Mouse (Mus musculus) cerebellum, postnatal 25 days (tissue): ENCODE results near the gene Hoxc11.

ENCODE experiments used
- DNase-seq, 2 experiments: peaks; one replicate each; pipeline ENCODE4 v3.0.0; 2021; ENCODE audit warnings: mixed read lengths in 2 of 2

The Hoxc11 gene

DNA sequence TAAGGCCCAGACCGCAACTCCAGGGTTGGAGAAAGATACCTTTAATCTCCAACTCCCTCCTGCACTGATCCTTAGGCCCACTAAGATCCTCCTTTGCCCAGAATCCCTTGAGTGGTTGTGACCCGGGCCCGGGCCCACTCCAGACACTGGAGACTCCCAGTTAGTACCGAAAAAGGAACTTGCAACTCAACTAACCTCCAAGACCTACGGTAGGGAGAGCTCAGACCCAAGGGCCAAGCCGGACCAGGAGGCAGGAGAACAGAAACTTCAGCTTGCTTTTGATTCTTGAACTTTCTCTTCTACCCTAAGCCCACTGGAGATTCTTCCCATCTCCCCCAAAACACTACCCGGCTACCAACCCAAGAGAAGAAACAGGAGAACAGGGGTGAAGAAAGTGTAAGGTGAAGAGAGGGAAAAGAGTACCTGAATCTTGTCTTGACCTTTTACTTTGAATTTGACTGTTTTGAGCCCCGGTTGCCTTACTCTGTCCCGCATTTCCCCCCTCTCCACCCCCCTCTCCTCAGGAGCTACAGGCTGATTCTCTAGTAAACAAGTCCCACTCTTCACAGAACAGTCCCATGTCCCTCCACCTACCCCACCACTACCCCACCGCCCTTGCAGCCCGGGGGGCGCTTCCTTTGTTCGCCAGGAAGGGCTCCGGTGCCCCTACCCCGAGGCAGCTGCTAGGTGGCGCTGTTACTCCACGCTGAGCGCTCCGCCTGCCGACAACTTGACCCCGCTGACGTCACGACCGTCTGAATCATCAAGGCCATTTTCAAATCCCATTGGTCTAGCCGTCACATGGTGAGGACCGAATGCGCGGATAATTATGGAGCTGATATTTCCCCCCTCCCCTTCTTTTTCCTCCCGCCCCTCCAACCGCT is 11.9 kb downstream of the Hoxc11 start:
- peak in 1 of 2 experiments; percentile 44 for DNase-seq

DNA sequence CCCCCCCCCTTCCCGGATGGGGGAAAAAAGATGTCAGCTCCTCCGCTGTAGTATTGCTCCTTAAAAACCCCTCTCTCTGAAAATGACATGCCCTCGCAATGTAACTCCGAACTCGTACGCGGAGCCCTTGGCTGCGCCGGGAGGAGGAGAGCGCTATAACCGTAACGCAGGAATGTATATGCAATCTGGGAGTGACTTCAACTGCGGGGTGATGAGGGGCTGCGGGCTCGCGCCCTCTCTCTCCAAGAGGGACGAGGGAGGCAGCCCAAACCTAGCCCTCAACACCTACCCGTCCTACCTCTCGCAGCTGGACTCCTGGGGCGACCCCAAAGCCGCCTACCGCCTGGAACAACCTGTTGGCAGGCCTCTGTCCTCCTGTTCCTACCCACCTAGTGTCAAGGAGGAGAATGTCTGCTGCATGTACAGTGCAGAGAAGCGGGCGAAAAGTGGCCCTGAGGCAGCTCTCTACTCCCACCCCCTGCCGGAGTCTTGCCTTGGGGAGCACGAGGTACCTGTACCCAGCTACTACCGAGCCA is 12.6 kb downstream of the Hoxc11 start, which contains the start of gene Hoxc10:
Gene Hoxc10 (plus strand): TSS at position 21 of the 536 bp plus-strand sequence.
- DNase-seq, result no peak

DNA sequence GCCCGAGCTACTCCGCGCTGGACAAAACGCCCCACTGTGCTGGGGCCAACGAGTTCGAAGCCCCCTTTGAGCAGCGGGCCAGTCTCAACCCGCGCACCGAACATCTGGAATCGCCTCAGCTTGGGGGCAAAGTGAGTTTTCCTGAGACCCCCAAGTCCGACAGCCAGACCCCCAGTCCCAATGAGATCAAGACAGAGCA is 13.0 kb downstream of the Hoxc11 start, which contains the start of gene Hoxc5:
Gene Hoxc5 (plus strand): TSS at position 132 of the 199 bp plus-strand sequence.
- no peak for DNase-seq

DNA sequence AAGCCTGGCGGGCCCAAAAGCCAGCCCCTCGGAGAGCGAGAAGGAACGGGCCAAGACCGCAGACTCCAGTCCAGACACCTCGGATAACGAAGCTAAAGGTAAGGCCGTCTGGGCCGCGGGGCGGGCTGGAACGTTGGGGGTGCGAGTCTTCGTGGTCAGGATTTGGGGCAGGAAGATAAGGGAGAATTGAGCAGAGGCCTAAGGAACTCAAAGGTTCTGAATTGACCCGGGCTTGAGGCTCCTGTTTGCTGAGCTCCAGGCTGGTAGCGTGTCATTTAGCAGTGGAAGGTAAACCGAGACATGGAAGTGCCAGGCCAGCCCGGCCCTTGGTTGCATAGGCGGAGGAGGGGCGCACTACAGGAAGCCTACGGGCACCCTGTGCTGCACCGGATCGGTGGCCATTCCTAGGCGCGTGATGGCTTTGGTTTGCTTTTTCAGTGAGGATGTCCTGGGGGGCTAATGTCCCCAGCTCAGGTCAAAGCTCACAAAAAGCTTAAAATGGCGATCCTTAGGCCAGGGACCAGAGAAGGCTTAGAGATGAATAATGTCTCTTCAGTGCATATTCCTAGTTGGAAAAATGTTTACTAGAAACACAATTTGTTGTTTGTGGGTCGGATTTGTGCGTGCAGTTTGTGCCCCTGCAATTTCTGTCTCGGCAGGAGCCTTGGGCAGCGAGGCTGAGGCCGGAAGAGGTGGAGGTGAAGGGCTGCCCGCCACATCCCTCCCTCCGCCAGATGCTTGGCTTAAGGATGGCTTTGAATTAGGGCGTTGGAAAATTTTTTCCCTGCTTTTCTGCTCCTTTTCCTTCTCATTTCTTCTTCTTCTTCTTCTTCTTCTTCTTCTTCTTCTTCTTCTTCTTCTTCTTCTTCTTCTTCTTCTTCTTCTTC is 13.5 kb downstream of the Hoxc11 start:
- DNase-seq, result no peak

DNA sequence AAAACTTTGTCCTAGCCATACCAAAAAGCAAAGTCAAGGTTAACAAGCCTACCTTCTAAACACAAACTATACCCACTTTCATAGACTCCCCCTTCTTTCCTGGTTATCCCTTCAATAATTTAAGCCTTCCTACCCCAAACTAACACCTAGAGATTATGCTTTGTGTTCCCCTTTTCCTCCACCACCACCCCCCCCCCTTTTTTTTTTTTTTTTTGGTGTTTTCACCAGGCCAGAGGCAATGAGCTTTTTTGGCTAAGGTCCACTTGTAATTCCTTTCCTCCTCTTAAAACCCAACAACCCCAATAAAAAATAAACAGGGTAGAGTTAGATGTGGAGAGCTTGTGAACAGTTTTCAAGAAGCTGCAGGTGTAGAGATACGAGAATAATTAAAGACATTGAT is 15.1 kb downstream of the Hoxc11 start:
- no peak for DNase-seq

DNA sequence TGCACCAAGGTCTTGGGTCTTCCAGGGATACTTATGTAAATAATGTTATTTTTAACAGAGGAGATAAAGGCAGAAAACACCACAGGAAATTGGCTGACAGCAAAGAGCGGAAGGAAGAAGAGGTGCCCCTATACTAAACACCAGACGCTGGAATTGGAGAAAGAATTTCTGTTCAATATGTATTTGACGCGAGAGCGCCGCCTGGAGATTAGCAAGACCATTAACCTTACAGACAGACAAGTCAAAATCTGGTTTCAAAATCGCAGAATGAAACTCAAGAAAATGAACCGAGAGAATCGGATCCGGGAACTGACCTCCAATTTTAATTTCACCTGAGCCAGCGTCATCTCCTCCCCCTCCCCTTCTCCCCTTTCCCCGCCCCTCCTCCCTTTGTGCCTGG is 16.5 kb downstream of the Hoxc11 start:
- no peak for DNase-seq

DNA sequence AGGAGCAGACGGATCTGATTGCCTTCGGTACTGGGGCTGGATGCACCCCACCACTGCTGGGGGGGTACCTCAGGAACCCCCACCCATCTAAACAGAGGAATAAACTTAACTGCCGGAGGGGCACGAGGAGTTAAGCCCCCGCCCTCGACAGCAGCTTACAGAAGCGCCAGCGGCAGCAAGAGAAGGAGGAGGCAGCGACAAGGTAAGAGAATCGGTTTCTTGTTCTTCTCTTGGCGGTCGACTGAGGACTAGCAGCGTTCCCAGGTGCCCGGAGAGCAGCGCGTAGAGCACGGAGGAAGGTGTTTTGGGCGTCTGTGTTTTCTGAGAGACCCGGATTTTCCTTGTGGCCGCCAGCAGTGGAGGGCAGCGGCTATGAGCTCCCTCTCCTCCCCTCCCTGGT is 18.0 kb downstream of the Hoxc11 start:
- DNase-seq, result no peak

DNA sequence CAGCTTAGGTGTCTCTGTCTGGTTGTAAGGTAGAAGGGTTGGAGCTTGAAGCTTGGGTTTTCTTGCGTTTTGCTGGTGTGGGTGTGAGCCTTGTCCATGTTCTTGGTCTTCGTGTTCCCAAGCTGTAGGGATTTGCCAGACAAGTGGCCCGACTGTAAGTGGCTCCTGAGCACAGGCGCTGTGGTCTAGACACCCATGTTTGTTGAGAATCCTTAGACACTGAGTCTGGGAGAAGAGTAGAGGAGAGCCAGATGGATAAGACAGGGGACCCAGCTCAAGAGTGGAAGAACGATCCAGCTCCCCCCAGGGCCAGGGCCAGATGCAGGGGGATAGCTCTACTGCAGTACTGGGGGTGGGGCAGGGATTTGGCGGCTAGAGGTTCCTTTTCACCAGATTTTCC is 18.5 kb downstream of the Hoxc11 start:
- no peak for DNase-seq

DNA sequence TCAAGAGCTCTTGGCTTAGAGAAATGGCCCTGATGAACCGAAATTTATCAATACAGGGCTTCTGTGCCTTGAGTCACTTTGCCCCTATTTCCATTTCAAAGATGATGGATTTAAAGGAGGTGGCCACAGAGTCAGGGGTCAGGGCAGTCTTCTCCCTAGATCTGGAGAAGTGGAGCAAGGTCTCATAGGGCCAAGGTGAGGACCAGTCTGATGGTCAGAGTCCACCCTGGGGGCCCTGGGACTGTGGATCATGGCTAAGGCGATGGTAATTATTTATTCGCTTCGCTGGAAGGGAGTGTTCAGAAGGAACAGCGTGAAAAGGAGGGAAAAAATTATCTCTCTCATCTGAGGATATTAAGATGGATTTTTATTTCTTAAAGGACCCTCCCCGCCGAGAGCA is 20.8 kb downstream of the Hoxc11 start:
- no peak for DNase-seq

DNA sequence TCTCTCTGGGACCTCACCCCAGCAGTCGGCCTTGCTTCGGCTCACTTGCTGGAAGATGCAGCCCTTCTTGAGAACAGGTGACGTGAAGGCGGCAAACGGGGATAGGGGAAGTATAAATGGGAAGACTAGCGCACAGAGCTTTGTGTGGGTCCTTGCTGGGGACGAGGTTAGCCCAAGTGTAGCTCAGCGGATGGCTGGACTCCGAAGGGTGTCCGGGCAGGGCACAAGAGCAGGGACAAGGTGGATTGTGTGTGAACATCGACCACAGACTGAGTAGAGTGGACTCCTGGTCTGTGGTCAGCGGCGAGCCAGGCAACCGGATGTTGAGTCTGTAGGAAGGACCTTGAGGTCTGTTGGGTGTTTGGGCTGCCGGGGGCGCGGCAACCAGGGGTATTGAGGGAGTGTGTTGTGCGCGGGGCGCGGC is 21.5 kb downstream of the Hoxc11 start:
- DNase-seq, result no peak

DNA sequence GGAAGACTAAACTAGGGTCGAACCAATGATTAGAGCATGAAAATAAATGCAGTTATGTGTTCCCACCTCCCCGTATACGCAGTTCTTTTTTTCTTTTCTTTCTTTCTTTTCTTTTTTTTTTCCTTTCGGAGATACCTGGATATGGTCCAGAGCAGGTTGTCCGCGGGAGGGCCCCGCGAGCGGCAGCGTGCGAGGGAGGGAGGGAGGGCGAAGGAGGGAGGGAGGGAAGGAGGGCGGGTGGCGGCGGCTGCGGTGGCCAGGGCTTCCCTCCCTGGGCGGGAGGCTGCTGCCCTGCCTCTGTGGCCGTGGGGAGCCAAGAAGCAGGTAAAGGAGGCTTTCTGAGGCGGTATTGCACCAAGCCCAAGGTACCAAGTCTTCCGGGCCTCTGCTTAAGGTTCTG is 21.9 kb downstream of the Hoxc11 start, which contains the start of gene Hoxc9:
Gene Hoxc9 (plus strand): TSS at position 269 of the 400 bp plus-strand sequence.
- DNase-seq, result no peak

DNA sequence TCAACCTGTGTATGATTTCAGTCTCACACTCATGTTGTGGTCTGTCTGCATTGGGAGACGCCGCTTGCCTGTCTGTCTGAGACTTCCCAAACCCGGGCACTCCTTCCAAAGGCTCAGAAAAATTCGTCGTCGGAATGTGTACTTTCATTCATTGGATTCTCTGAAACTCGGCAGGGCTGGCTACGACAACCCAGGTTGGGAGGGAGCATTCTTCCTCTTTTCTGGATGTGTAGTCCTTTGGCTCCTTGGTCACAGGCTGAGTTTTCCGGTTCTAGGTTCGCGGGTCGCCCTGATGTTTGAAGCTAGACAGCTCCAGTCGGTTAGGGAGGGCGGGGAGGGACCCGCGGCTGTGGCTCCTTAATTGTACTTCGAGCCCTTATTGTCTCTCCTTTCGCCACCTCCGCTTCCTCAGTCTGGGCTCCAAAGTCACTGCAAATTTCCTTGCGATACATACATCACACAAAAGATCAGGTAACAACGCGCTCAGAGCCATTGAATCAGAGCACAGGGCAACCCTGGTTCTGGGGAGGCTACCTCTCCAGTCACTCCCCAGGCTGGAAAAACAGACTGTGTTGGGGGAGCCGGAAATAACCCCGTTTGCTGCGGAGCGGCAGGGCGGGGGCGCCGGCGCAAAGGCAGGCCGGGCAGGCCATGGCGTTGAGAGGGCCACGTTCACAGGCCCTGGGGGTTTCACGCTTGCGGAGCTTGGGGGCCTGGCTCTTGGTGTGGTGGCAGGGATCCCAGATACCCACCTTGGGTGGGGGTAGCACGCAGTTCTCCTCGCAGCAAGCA is 22.6 kb downstream of the Hoxc11 start:
- DNase-seq, result no peak

DNA sequence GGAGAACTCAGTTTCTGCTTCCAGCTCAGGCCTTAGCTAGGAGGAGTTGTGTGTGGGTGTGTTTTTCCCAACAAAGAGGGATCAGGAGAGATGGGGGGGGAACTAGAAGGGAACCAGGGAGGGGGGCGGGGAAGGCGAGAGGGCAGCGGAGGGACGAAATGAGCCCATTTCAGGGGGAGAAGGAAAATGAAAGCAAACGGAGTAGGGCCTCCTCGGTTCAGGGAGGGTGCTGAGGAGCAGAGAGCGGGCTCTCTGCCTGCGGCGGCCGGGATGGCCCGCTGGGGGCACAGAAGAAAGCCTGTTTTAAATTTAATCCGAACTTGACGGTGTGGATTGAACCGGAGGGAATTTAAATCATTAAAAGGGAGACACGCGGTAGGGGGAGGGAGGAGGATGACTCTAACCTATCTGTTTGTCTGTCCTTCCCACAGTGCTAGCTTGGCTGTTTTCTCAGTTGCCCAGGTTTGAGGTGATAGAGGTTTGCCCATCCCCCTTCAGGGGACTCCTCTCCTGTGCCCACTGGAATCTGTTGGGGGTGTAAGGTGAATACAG is 23.3 kb downstream of the Hoxc11 start:
- no peak for DNase-seq

DNA sequence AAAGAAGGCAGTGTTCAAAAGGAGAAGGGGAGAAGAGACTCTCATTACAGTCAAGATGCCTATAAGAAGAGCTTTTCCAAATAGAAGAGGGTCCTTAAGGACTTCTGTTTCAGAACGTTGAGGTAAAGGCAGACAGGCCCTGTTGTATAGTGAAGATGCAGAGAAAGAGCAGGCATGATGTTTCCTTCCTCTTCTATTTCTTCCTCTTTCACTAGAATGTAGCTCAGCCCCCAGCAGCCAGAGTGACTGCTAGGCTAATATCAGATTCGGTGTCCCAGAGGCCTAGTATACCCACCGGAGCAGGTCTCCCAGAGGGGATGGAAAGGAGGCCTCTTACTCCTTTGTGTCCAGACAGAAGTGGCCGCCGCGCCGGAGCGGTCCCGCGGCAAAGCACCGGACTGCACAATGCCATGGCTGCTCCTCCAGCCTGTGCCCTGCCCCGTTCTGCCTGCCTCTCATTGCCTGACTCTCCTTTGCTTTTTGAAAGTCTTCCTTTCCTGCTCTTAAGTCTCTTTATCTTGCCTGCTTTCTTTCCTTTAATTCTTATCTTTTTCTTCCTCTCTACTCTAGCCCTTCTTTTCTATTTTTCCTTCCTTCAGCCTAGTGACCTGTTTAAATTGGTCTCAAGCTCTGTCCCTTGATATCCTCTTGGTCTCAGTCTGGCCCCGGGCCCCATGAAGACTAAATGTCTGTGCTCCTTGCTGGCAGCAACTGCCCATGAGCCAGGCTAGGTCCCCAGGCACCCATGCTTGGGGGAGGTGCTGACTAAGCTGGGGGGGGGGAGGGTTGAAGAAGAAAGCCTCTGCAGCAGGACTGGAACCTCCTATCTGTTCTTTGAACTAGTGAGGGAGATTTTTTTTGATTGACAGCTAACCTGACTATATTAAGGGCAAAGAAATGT is 24.6 kb downstream of the Hoxc11 start:
- no peak for DNase-seq

DNA sequence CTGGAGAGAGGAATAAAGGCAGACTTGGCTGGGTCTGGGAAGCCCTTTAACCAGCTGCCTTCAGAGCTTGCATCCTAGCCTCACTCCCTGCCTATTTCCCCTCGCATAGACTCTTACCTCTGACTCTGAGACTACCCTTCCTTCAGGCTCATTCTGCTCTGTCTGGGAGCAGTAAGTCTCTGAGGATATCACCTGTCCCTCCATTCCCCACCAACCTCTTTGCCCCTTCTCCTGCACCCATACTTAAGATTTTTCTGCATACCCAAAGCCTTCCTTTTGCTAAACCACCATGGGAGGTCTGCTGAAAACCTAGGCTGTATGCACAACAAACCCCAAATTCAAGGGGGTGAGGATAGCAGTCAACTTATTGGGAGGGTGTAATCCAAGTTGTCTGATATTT is 25.7 kb downstream of the Hoxc11 start:
- DNase-seq, result no peak

DNA sequence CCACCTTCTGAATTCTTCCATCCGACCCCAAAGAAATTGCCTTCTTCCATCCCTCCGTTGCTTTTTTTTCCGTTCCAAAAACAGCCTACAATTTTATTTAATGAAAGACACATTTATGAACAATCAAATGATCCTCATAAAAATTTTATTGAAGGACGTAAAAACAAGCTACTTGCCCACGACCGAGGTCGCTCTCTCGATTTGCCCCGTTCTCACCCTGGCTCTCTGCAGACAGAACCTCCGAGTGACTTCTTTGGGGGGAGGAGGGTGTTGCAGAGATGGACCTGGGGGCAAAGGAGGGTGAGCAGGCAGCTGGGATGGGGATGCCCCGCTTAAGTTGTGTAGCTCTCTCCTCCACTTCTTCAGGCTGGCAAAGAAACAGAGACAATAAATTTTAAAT is 26.1 kb downstream of the Hoxc11 start:
- no peak for DNase-seq

DNA sequence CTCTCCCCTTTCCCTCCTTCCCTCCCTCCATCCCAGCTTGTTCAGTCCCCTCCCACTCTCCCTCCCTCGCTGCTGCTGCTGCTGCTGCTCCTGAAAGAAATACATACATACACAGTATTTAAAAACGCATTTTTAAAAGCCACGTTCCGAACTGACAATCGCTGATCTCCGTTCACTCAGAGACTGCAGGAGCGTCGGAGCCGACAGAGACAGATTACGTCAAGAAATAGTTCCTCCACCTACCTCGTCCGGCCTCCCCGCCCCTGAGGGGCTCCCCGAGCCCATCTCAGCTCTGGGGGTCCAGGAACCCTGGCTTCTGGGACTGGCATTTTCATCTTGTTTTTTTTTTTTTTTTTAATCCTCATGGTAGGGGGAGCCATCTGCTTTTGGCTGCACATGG is 26.7 kb downstream of the Hoxc11 start:
- DNase-seq, result no peak

DNA sequence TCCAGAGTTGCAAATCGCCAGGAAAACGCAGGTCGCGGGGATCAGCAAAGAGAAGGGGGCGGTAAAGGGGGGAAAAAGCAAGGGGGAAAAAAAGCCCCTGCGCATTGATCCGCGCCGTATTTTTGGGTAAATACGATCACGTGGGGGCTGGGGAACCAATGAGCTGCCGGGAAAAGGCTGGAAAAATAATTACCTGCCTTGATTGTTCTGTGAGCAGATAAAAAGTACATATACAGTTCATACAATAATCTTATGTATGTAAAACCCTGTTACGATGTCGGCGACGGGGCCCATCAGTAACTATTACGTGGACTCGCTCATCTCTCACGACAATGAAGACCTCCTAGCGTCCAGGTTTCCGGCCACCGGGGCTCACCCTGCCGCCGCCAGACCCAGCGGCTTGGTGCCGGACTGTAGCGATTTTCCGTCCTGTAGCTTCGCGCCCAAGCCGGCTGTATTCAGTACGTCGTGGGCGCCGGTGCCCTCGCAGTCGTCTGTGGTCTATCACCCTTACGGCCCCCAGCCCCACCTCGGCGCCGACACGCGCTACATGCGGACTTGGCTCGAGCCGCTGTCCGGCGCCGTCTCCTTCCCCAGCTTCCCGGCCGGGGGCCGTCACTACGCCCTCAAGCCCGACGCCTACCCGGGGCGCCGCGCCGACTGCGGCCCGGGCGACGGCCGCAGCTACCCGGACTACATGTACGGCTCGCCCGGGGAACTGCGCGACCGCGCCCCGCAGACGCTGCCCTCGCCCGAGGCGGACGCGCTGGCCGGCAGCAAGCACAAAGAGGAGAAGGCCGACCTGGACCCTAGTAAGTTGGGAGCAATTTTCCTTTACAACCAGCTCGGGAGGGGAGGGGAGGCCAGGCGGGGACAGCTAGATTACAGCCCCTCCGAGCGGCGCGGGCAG is 27.4 kb downstream of the Hoxc11 start:
- no peak for DNase-seq

DNA sequence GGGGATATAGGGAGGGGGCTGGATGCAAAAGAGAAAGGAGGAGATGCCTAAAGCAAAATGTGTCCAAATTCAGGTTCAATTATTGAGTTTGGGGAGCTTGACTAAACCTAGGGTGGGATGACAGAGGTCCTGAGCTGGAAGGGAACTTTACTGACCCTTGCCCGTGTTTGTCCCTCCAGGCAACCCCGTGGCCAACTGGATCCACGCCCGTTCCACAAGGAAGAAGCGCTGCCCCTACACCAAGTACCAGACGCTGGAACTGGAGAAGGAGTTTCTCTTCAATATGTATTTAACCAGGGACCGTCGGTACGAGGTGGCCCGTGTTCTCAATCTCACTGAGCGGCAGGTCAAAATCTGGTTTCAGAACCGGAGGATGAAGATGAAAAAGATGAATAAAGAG is 29.5 kb downstream of the Hoxc11 start:
- DNase-seq, result no peak

DNA sequence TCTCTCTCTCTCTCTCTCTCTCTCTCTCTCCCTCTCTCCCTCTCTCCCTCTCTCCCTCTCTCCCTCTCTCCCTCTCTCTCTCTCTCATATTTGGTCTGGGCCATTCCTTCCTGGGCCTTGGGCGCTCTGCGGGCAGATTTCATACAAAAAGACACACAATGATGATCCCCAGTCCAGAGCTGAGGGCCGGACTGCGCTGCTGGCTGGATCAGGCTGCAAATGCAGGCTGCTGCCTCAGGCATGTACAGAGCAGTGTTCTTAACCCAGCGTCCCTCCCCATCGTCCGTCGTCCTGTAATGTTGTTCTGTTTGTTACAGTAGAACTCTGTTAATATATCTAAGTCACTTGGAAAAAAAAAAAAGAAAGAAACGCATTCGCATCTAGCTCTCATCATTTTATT is 30.3 kb downstream of the Hoxc11 start:
- no peak for DNase-seq
